Mouse (Mus musculus) cerebellum, postnatal 25 days (tissue): ENCODE data around the gene Cnpy1.

Experiments
- DNase-seq, 2 experiments: peaks; one replicate each; pipeline ENCODE4 v3.0.0; 2021; ENCODE audit warnings: mixed read lengths in 2 of 2

Gene Cnpy1

DNA sequence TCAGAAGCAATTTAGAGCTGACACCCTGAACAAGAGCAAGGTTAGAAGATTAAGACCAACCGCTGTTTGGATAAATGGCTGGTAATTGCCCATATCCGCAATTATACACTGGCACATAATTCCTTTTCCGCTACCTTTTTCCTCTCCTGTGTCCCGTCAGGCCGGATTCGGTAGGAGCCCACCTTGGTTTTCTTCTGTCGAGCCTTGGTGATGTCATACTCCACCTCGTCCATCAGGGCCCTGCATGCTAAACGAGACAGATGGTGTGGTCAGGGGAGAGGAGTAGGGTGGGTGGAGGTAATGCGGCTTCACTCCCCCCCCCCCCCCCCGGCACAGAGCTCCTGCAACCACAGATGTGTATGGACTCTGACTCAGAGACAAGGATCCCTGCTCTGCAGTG, at the start of gene Cnpy1:
Cnpy1 (minus strand) TSS at position 233 of the 400 bp plus-strand sequence.
- DNase-seq, result peak; percentile 10 to 19

DNA sequence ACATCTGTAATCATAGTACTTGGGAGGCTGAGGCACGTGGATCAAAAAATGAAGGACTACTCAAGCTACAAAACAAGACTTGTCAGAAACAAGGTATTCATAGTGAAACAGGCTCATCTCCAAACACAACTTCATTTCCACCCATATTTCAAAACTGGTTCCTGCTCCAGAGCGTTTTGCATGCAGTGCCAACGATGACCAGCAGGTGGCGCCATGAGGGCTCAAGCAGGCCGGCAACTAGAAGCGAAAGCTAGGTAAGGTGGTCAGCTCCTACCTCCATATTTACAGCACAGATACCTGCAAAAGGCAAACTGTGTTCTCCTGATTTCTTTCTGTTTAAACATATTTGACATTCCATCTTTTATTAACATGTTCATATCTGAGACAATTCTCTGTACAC, 48.4 kb upstream of the Cnpy1 start:
- DNase-seq, result peak; percentile 96 to 98

DNA sequence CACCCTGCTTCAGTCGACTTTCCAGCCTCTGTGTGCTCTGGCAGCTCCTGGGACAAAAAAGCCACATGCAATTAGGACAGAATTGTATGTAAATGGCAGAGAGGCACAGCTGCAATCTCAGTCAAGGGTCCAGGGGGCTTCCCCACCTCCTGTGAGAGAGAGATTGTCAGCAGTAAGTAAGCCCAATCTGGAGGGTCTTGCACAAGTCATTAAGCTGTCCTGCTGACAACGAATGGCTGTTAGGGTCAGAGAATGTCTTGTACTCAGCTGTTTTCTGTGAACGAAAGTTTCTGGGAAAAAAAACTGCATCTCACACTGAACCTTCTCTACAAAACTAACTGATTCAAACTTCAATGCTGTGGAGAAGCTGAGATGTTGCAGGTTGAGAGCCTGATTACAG, 46.7 kb upstream of the Cnpy1 start:
- no peak for DNase-seq

DNA sequence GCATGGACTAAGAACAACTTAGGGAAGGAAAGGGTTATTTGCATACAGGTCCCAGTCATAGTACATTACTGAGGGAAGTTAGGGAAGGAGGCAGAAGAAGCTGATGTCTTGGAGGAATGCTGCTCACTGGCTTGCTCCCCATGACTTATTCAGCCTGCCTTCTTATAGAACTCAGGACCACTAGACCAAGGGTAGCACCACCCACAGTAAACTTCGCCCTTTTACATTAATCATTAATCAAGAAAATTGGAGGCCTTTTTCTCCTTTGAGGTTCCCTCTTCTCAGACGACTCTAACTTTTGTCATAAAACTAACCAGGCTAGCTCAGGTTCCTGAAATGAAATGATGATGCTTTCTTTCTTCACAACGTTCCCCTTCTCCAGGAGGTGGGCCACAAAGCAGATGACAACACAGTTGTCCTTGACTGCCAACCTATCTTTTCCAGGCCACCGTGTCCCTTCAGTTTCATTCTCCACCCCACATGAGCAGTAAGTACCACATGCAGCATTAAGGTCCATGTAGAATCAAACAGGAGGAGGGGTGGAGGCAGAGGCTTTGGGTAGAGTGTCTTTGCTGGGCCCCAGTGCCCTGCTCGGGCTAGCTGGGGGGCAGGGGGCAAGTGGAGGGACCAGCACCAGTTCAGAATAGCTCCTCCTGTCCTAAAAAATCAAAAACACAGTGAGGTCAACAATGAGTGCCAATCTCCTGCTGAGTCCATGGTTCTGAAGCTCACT, 45.7 kb upstream of the Cnpy1 start:
- DNase-seq, result no peak

DNA sequence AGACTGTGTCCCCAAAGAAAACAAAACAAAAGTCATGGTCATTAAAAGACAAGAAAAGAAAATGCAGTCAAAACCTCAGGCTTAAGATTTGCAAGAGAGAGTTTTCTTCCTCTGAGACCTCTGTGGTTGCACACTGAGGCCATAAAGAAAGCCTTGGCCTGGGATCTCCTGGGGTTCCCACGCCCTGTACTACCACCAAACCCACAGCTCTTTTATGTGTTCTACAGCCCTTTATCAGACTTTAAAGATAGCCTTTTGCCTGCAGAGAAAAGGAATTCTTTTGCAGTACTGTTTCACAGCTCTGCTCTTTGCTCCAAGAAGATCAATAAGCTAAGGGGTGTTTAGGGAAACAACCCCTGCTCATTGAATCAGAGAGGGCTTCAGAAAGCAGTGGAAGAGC, 45.0 kb upstream of the Cnpy1 start:
- no peak for DNase-seq

DNA sequence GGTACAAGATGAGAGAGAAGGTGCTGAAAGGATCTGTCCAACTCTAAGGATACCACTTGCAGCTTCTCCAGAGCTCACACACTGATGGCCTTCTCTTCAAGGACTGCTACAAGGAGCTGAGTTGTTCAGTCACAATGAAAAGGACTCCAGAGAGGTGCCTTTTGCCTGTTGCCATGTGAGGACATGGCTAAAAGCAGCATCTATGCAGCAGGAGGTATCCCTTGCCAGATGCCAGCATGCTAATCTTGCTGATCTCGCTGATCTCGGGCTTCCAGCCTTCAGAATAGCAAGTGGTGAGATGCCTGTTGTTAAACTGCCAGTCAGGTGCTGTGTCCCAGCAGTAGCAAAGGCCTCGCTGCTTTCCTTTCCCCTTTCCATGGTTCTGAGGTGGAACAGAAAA, 43.5 kb upstream of the Cnpy1 start:
- peak; percentile 68 to 69 for DNase-seq

DNA sequence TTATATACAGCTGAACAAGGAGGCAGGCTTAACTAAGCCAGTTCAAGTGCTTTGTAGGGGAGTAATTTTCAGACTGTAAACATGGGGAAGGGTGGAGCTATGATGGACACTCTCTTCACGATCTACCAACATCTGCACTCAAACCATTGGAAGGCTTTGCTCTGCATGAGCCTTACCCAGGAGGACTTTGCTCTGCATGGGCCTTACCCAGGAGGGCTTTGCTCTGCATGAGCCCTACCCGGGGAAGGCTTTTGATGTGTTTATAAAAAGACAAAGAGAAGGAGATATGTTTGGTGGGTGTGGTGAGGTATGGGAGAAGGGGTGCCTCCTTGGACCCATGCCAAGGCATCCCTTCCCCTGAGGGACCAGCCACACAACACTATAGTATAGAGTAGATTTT, 31.7 kb upstream of the Cnpy1 start:
- DNase-seq, result no peak

DNA sequence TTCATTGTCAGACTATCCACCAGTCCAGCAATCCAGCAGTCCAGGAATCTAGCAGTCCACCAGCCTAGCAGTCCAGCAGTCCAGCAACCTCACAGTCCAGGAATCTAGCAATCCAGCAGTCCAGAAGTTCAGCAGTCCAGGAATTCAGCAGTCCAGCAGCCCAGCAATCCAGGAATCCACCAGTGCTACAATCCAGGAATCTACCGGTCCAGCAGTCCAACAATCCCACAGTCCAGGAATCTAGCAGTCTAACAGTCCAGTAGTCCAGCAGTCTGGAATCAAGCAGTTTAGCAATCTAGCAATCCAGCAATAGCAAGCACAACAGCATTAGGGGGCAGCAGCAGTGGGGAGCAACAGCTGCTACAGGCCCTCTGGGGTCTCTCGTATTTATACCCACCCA, 27.2 kb upstream of the Cnpy1 start:
- no peak for DNase-seq

DNA sequence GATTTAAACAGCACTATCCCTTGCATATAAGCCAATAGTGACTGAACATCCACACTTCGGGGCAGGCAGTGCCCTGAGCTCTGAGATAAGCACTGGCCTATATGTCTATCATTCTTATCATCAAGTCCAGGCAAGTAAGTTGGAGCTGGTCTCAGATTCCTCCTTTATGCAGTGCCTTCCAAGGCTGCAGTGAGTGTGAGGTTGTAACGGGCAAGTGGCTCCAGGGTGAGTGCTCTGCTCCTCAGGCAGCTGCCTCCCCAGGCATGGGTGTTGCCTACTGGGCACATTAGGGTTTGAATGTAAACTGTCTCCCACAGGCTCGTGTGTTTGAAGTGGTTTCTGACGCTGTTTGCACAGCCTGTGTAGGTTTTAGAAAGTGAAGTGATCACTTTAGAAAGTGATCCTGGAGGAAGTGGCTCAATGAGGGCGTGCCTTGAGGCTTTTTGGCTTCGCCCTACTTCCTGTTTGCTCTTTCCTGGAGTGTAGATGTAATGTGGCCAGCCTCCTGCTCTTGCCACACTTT, 23.9 kb upstream of the Cnpy1 start:
- no peak for DNase-seq

DNA sequence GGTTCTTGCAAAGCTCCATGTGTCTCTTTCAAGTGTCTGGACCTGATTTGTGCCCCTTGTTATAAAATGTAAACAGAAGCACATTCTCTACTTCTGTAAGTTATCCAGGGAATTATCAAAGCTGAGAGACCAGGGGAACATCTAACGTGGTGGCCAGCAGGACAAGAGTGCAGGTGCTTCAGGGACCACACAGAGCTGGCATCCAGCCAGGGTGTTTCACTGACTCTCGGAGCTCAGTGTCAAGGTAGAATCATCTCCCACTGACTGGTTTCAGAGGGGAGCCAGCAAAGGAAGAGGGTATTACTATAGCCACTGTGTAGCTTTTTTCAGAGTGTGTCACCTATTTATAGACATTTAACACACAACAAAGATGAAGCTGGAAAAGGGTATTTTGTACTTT, 22.0 kb upstream of the Cnpy1 start:
- DNase-seq, result peak; percentile 49 to 77

DNA sequence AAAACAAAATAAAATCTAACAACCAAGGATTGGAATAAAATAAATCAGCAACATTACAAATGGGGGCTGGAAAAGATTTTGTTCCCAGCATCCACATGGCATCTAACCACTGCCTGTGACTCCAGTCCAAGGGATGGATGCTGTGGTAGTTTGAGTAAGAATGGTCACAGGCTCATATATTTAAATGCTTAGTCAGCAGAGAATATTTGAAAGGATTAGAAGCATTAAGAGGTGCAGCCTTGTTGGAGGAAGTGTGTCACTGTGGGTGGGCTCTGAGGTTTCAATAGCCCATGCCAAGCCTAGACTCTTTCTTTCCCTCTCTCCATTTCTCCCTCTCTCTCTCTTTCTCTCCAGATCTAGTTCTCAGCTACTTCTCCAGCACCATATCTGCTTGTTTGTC, 20.0 kb upstream of the Cnpy1 start:
- no peak for DNase-seq

DNA sequence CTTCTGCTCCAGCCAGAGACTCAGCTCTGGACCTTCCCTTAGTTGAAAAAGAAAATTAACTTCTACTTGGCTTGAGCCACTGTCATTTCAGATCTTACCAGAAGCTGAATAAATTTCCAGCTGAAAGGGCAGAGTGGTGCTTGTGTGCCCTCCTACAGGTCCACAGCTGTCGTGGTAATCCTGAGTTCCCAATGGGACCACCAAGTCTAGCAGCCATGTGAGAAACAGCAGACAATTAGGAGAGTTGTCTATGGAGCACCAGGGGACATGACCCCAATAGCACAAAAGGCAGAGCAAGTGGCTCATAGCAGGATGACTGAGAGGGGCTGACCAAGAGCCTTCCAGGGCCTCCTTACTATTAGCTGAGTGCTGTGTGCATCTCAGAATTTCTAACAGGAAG, 18.2 kb upstream of the Cnpy1 start:
- DNase-seq, result no peak

DNA sequence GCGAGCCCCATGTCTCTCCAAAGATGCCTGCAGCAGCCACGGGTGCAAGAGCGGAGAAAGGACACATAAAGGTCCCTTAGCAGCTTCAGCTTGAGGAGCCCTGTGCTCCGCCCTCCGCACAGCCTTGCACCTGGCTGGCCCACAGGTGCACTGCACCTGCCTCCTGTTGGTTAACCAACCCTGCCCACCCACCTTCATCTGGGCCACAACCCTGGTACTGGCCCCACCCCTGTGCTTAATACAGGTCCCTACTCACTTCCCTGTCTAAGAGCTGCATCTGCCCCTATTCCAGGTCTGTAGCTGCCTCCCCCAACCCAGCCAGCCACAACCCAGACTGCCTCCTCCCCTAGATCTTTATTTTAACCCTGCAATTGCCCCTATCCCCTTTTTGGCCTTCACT, 16.5 kb upstream of the Cnpy1 start:
- no peak for DNase-seq

DNA sequence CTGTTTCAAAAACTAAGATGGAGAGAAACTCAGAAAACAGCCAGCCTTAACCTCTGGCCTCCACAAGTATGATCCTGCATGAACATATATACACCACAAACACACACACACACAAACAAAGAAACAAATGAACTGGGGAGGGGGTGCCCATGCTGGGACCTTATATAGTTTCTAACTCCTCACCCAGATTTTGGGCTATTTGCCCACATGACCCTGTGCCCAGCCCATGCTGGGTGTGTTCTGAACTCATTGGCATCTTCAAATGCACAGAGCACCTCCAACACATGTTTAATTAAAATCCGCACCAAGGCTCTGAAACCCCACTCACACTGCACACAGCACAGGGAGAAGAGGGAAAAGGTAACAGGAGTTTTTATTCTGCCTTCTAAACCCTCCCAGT, 14.3 kb upstream of the Cnpy1 start:
- no peak for DNase-seq

DNA sequence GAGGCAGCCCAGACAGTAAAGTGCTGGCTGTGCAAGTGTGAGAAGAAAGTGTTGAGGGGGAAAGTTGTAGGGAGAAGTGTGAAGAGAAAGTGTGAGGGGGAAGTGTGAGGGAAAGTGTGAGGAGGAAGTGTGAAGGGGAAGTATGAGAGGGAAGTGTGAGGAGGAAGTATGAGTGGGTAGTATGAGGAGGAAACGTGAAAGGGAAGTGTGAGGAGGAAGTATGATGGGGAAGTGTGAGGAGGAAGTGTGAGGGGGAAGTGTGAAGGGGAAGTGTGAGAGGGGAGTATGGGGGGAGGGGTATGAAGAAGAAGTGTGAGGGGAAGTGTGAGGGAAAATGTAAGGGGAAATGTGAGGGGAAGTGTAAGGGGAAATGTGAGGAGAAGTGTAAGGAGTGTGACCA, 13.8 kb upstream of the Cnpy1 start:
- DNase-seq, result no peak

DNA sequence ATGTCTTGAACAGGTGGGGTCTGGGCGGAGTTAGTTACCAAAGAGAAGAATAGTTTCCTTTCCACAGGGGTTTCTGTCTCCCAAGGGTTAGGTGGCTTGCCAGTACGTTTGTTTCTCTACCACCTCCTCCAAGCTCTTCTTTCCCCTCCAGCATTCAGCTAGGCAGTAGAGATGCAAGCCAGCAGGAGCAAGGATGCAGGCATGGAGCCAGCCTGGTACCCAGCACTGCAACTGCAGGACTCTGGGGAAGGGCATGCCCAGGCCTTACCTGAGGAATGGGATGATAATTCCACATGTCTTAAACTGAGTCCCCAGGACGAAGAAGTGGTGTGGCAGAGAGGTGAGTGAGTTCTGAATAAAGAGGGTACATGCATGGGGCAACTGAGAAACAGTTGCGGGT, 12.2 kb upstream of the Cnpy1 start:
- DNase-seq, result peak; percentile 51 to 69

DNA sequence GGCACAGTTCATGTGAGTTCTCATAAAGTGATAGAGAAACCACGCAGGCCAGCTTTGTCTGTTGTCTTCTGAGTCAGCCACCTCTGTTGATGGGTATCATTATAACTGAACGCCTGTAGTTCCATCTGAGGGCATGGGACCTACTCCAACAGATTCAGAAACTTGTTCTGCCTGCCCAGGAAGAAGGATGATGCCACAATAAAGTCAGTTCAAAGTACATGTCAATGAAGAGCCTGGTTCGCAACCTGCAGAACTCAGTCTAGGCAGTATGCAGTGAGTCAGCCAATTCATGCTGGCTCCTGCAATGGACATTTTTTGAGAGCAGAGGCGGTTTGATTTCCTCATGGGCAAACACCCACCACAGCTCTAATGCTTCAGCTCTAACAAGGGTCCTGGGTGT, 7.4 kb upstream of the Cnpy1 start:
- peak in 1 of 2 experiments; percentile 32 for DNase-seq

DNA sequence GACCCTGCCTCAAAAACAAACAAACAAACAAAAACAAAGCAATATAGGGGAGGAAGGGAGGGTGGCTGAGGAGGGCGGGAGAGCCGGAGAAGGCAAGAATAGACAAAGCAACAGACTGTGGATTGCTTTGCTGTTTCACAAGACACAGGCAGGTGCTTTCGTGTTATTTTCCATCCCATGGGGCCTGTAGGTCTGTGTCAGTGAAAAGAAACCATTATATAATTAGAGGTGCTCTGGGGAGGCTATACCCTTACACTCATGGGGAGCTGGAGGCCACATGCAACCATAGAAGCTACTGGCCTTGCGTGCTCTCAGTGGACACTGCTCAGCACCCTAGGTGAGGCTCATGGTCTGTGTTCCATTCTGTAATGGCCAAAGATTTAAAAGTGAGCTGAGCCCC, 6.7 kb upstream of the Cnpy1 start:
- DNase-seq, result no peak

DNA sequence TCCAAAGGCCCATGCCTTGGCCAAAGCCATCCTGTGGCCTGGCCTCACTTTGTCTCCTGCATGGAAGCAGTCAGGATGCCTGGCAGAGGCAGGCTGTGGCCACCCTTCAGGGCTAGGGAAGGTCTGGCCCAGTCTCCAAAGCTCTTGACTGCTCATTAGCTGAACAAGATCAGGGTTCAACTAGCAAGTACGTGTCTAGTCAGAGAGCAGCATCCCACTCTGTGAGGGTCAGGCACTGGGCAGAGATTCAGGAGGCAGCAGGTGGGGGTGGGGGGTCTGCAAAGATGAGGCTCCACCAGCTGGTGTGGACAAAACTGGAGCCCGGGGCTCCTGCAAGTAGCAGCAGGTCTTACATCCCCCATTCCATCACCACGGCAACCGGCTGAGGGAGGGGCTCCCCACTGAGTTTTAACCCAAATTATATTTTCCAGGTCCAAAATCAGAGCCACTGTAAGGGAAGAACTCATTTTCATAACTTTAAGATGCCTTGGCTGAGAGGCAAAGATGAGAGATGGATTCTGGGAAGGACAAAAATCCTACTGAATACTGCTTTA, 5.7 kb upstream of the Cnpy1 start:
- DNase-seq, result peak; percentile 86 to 90

DNA sequence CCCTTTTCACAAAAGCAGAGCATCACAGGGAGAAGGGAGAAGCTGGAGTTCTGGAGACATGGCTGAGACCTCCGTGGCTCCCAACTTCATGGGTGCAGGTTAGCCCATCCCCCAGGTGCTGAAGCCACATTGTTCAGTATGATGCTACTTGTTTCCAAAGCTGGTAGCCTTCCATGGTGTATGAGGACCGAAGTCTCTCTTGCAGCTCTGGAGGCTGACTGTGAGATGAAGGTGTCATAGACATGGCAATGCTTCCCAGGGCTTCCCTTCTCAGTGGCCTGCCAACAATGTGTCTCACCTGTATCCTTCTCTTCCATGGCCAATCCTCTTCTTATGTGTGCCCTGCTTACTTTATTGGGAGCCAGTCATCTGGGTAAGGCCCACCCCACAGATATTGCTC, 4.9 kb upstream of the Cnpy1 start:
- DNase-seq, result peak; percentile 35 to 46

DNA sequence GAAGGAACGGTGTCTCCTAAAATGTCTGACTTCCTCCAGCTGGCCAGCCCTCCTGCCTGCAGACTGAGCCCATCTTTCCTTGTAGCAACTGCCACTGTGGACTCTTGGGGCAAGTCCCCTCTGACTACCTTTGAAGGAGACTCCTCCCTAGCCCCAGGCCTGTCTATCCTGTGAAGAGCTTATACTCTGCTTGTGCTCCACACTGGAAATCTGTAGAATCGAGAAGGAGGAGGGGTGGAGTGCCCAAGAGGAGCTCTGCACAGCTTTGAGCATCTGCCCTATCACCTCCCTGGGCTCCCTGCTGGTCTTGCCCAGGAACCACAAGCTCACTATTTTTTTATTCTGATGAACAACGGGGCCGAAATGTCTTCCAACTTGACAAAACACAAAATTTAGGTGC, 485 bp downstream of the Cnpy1 start:
- DNase-seq, result peak; percentile 22 to 31

DNA sequence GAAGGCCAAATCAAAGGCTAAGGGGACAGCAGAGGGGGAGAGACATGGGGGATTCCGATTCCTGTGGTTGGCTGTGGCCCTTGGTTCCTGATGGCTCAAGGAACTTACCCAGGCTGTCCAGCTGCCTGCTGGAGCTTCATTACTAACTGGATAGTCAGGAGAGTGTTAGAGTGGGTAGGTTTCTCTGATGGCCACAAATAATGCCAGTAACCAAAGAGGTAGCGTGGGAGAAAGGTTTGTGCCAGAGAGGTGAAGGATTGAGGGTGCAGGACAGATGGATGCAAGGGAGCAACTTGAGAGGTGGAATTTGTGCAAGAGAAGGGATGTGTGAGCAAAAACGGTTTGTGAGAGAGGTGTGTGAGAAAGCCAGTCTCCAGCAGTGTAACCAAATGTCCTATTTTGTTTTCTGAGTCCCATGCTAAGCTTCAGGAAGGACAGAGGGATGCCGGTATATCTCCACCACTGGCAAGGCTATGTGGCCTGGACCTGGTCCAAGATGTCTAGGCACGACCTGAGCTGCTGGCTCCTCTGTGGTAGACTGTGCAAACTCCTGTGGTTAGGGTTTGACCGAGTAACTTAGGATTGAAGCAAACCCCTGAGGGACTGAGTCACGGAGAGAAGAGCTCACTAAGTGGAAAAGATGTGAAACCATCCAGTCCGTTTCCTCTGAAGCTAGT, 2.0 kb downstream of the Cnpy1 start:
- peak; percentile 62 to 81 for DNase-seq

DNA sequence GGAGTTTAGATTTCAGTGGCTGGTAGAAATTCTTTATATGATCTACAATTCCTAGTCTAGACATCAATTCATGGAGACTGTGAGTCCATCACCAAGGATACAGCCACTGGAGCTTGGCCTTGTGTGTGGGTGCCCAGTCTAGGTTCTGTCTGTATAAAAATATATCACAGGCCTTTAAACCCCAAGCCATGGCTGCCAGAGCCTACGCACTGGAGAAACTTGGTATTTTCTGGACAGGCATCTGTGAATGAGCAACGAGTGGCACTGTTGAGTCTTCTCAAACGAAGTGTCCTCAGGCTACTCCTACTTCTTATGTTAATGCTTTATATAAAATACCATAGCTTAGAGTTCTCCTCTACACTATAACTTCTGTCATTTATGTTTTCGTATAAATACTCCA, 4.2 kb downstream of the Cnpy1 start:
- DNase-seq, result peak in 1 of 2 experiments; percentile 8

DNA sequence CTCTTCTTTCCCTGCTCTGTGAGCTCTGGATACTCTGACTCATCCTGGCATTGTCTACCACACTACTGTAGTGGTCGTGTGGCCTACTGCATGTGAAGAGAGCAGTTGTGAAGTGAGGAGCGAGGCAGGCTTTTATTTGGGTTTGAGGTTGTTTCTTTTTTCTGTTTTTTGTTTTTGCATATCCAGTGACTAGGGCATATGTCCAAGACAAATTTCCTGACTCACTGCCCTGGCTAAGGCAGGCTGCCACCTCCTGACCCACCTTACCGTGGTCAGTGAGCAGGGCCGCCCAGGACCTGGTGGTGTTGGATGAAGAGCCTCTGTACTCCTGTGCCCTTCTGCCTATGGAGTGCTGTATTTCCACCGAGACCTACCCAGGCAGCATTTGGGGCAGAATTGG, 5.8 kb downstream of the Cnpy1 start:
- DNase-seq, result peak; percentile 57 to 66
